Mouse (Mus musculus): ENCODE measurements around the gene 9930111J21Rik1.
"Not testable (repeated sequence)": the region's sequence is repeated elsewhere in the genome, so short reads cannot be mapped to it uniquely, and the experiment has no call there.

Gene 9930111J21Rik1

DNA sequence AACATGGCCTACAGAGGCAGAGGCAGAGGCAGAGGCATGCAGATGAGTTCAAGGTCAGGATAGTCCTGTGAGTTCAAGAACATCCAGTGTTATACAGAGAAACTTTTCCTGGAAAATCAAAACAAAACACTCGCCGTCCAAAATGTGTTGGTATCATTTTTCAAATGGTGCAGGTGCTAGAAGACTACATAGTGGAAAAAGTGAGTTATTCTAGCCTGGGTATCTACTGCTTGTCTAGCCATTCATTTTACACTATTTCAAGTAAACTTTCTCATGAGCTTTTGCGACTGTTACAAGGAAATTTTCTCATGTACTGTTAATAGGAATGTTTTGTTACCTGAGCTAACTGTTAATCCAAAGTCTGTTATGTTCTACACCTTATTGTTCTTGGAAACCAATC is 60.8 kb downstream of the 9930111J21Rik1 start:
- DNase-seq (ENCODE audit: inconsistent ontology term): no peak

DNA sequence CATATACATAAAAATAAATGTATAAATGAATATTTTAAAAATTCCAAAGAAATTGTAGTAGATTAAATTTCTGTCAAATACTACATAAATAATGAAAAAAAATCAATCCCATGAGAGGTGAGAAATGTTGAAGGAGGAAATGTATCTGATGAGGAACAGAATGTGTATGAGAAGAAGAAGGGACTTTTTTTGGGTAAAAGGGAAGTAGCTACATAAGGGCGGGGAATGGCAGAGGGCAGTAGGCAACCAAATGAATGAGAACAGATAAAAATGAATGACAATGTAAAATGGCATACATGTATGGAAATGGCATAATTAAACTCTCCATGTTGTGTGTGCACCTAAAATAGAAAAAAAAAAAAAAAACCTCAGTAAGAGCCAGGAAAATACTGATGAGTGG is 65.6 kb downstream of the 9930111J21Rik1 start:
- no peak for DNase-seq (ENCODE audit: inconsistent ontology term)

DNA sequence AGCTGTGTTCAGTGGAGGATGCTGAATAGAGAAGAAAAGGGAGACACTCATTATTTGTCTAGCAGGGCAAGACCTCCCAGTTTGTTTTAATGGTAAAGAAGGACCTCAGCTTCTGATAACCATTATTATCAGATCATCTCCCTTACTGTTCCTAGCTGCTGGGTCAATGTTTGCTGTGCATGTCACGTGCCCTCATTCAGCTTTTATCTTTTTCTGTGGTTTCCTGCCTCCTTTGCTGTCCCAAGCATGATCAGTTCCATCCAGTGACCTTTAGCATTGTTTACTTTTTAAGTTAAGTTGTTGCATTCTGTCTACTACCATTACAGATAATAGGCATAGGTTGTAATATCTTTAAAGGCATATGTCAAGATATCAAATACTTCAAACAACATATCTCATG is 70.7 kb downstream of the 9930111J21Rik1 start:
- no peak for DNase-seq (ENCODE audit: inconsistent ontology term)

DNA sequence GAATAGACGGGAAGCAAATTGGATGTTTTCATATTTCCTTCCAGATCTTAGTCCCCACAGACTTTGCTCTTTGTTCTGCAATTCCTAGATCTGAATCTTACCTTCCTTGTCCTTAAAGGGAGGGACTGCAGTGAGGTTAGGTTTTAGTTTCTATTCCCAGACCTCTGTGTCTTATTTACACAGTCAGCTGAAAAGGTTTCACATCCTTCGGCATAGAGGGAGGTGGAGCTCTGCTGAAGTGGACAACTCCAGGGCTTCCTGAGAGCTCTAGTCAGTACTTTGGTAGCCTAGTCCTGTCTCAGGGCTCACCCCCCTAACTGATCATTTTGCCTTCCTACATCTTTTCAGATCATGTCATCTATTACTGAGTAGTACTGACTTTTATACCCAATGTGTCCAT is 77.2 kb downstream of the 9930111J21Rik1 start, which contains the start of gene Gm5431:
Gene Gm5431, minus strand, starts transcription at position 194 of the 400 bp plus-strand sequence.
- no peak for DNase-seq (ENCODE audit: inconsistent ontology term)

DNA sequence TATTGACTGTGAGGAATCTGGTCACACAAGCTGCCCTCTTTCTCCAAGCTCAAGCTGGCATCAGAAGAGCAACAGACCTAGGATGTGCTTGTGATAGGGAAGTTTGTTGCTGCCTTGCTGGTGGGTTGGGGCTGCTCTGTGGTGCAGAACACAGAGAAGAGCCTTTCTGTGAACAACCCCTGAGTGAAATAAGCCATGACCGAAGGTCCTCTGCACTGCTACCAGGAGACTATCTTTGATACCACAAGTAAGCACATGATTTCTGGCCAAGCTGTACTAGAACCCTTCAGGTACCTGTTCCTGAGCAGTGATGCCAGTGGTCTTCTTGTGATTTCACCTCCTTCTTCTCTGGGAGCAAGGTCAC is 77.6 kb downstream of the 9930111J21Rik1 start:
- DNase-seq (ENCODE audit: inconsistent ontology term): not testable (repeated sequence)

DNA sequence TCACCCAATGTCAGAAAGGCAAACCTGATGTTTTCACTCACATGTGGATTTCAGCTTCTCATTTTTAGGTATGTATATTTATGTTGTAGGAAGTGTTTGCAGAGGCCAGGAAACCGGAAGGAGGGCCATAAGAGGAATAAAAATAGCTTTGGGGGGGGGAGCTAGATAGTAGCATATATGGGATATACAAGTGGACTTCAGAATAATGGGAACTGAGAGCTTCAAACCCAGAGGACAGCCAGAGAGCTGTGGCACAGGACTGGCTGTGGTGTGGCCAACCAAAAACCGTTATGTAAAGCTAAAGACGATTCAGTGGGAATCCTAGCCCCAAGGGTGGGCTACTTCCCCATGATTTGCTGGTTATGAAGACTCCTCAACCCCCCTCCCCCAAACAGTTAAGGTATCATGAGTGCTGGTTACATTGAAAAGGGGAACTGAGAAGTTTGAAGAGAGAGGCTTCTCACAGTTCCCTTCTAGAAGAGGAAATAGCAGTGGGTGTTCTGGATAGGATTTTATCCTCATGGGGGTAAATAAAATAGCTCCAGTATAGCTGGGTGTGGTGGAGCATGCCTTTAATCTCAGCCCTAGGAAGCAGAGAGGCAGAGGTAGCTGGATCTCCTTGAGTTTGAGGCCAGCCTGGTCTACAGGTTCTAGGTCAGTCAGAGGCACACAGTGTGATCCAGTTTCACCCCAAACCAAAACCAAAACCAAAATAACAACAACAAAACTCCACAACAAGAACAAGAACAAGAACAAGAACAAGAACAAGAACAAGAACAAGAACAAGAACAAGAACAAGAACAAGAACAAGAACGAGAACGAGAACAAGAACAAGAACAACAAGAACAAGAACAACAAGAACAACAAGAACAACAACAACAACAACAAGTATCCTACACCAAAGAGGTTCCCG is 78.3 kb downstream of the 9930111J21Rik1 start:
- not testable (repeated sequence) for DNase-seq (ENCODE audit: inconsistent ontology term)

DNA sequence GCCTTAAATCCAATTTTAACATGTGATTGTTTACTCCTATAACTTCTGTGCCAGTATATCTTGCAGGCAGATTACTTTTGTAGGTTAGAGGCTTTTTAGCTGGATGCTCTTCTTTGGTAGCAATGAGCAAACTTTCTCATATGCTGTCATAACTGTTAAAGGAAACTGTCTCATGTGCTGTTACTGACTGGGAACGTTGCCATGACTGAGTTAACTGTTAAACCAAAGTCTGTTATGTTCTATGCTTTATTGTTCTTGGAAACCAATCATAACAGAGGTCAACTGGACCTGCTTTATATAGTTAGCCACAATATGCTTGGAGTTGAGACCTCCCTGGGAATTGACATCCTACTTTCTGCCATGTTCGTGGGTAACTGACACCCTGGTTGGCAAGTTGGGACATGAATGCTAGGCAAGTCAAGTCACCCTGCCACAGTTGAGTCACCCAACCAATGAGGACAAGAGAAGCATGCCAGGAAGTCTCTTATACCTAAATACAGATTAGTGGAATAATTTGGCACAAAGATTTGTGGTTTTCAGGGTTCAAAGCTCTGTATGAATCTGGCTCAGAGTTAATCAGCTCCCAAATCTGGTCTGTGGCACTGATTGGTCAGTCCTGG is 80.3 kb downstream of the 9930111J21Rik1 start:
- DNase-seq (ENCODE audit: inconsistent ontology term): peak; percentile 92
